Mouse (Mus musculus) neutrophil, adult 5-6 weeks (primary cell): ENCODE results near the gene Tspan31. TPM values are rescaled to one million over a fixed set of nuclear protein-coding genes. Genes with fewer than 3 reads are reported as not detected.

Experiments
- total RNA-seq: library from RNA; stranded (forward); fragments of 200-1000 nt; gene quantifications from 2 replicates; pipeline ENCODE4 v1.2.3, GENCODE M21; 2017

The Tspan31 gene
- total RNA-seq, 1 experiment from 2014 or later: 23.5 TPM

Other genes starting within 250 kb of the Tspan31 start
- gene Atp23, start 168.9 kb downstream of the Tspan31 start, total RNA-seq: 3.8 and 6.2 TPM in 2 replicates
- 63.7 and 64.6 TPM in 2 replicates for gene Ctdsp2, start 91.5 kb downstream of the Tspan31 start, total RNA-seq
- 2.0 and 2.1 TPM in 2 replicates for gene Avil, start 69.6 kb downstream of the Tspan31 start, total RNA-seq
- gene Tsfm, start 39.4 kb downstream of the Tspan31 start, total RNA-seq: 8.6 and 12.9 TPM in 2 replicates
- 4.3 and 8.3 TPM in 2 replicates for gene Mettl1, start 28.9 kb downstream of the Tspan31 start, total RNA-seq
- 0.23 TPM in 1 of 2 replicates, not detected in the other for gene Eef1akmt3, start 28.8 kb downstream of the Tspan31 start, total RNA-seq
- not detected in 2 replicates for gene Cyp27b1, start 22.0 kb downstream of the Tspan31 start, total RNA-seq
- gene March9, start 10.1 kb downstream of the Tspan31 start, total RNA-seq: 0.98 and 1.9 TPM in 2 replicates
- 25.9 and 31.7 TPM in 2 replicates for gene Cdk4, start 6.7 kb downstream of the Tspan31 start, total RNA-seq
- 54.4 and 60.8 TPM in 2 replicates for gene Agap2, start 5.0 kb upstream of the Tspan31 start, total RNA-seq
- gene Os9, start 50.9 kb upstream of the Tspan31 start, total RNA-seq: 157 and 176 TPM in 2 replicates
- gene B4galnt1, start 95.0 kb upstream of the Tspan31 start, total RNA-seq: 246 and 273 TPM in 2 replicates
- 2.5 and 3.0 TPM in 2 replicates for gene Slc26a10, start 110.4 kb upstream of the Tspan31 start, total RNA-seq
- not detected in 2 replicates for gene Arhgef25, start 119.8 kb upstream of the Tspan31 start, total RNA-seq
- 9.0 and 11.5 TPM in 2 replicates for gene Dtx3, start 125.5 kb upstream of the Tspan31 start, total RNA-seq
- 36.5 and 37.1 TPM in 2 replicates for gene Pip4k2c, start 141.3 kb upstream of the Tspan31 start, total RNA-seq
- gene Kif5a, start 193.1 kb upstream of the Tspan31 start, total RNA-seq: not detected in 2 replicates
- 89.5 and 94.5 TPM in 2 replicates for gene Dctn2, start 196.1 kb upstream of the Tspan31 start, total RNA-seq
- 19.9 and 27.8 TPM in 2 replicates for gene Mbd6, start 218.8 kb upstream of the Tspan31 start, total RNA-seq
- gene Mars, start 241.5 kb upstream of the Tspan31 start, total RNA-seq: 57.0 and 63.3 TPM in 2 replicates